Mouse (Mus musculus): ENCODE measurements around the gene Cntnap5b. TPM values are rescaled to one million over a fixed set of nuclear protein-coding genes. Genes with fewer than 3 reads are reported as not detected.

Cntnap5b gene
- polyA plus RNA-seq (2015; fragmentation: Nextera tagmentation; extraction: Ambion mirVana): 0.04 and 0.14 TPM in 2 replicates

DNA sequence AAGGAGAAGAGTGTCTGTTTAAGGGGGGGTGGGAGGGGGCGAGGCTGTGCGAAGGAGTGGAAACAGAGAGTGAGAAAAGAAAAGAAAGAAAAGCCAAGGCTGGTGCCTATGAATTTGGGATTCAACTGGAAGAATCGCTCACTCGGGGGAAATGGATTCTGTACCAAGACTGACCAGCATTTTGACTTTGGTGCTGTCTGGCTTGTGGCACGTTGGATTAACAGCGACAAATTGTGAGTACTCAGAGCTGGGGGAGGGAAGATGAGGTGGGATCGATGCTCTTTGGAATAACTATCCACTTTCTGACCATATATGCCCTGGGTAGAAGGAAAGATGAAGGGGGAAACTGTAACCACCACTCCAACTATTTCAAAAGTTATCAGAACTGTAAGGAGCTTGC lies at the start of gene Cntnap5b:
Gene Cntnap5b (plus strand): TSS at position 152 of the 400 bp plus-strand sequence.

Data from adrenal gland, postnatal 0 days (tissue).